Mouse (Mus musculus) ES-Bruce4 (cell line): Measurements from ENCODE around the gene Neurod2.

Experiments used
- CTCF ChIP-seq: IDR thresholded peaks from one replicate; pipeline ENCODE4 v1.8.1; 2011; ENCODE audit warnings: low read depth, low read length
- POLR2A ChIP-seq: IDR thresholded peaks from one replicate; pipeline ENCODE4 v1.8.1; 2011; ENCODE audit warnings: low read length; ENCODE audit not compliant: insufficient read depth

DNA sequence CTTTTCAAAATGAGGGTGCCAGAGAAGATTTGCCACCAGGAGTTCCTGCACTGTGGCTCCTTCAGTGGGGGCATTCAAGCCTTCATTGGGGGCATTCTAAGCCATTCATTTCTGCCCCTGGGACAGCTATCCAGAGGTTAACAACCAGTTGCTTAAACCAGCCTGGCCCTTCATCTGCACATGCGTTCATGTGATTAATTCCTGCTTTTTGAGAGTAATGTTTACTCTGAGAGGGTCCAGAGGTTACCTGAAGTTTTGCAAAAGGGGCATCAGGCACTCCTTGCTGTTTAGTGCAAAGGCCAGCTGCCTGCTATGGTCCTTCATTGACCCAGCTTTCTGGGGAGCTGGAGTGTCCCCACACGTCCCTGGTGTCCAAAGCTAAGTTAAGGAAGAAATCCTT is 32.5 kb downstream of the Neurod2 start:
- no peak for TF ChIP-seq POLR2A
- no peak for TF ChIP-seq CTCF
